In the genomic region with DNA sequence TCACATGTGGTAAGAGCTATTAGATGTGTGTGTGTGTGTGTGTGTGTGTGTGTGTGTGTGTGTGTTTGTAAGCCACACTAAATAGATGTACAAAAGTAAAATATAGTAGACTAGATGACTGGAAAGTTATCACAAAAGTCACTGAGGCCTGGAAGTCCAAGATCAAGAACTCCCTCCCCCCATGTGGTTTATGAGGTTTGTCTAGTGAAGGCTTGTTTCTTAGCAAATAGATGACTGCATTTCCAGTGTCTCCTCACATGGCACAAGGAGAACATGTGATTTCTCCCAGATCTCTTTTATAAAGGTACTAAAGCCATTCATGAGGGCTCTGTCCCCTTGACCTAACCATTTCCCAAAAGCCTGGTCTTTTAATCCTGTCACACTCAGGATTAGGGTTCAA, we compare ENCODE assay signal across 21 mouse cellular contexts.
"Had no signal": no experiment of that assay in that cellular context is flagged by ENCODE, and none has a peak within 500 bp of the region (broad histone marks: within the 10 kb centered on the region; RNA-seq: fewer than 3 reads in every experiment).

No protein-coding gene starts in this region.

- H3K9ac ChIP-seq: liver, embryonic 14.5 days; liver, postnatal 0 days; lung, embryonic 14.5 days; midbrain, embryonic 13.5 days; neural tube, embryonic 12.5 days; neural tube, embryonic 15.5 days; stomach, embryonic 15.5 days had no signal

- DNase-seq: kidney, adult 2 months; kidney, postnatal 25 days; layer of hippocampus, adult 9-11 months; liver, postnatal 0 days; lung, embryonic 14.5 days; right cerebral cortex, adult 18-20 months; right cerebral cortex, postnatal 25 days; spleen, adult 18-20 months; thymus, postnatal 25 days had no signal

- ATAC-seq: liver, postnatal 0 days; lung, postnatal 0 days; midbrain, embryonic 13.5 days; midbrain, embryonic 16.5 days had no signal

- H3K4me2 ChIP-seq: liver, embryonic 11.5 days; lung, embryonic 14.5 days; midbrain, embryonic 13.5 days; neural tube, embryonic 12.5 days; neural tube, embryonic 15.5 days; stomach, embryonic 15.5 days had no signal

- H3K27me3 ChIP-seq: megakaryocyte, embryonic 14.5 days; midbrain, embryonic 13.5 days; neural tube, embryonic 12.5 days; neural tube, embryonic 15.5 days; stomach, embryonic 15.5 days had no signal

- H3K9me3 ChIP-seq: midbrain, embryonic 10.5 days; midbrain, embryonic 13.5 days; neural tube, embryonic 12.5 days; neural tube, embryonic 15.5 days; stomach, embryonic 15.5 days had no signal

- H3K4me3 ChIP-seq: layer of hippocampus, adult 2 months; megakaryocyte, embryonic 14.5 days; midbrain, embryonic 10.5 days; midbrain, embryonic 13.5 days; neural tube, embryonic 12.5 days; neural tube, embryonic 15.5 days; stomach, embryonic 15.5 days had no signal

- H3K27ac ChIP-seq: kidney, postnatal 0 days; layer of hippocampus, adult 2 months; liver, embryonic 14.5 days; midbrain, embryonic 10.5 days; midbrain, embryonic 13.5 days; neural tube, embryonic 12.5 days; neural tube, embryonic 15.5 days; stomach, embryonic 15.5 days had no signal

- H3K36me3 ChIP-seq: midbrain, embryonic 10.5 days; midbrain, embryonic 13.5 days; neural tube, embryonic 12.5 days; neural tube, embryonic 15.5 days; stomach, embryonic 15.5 days had no signal

- H3K4me1 ChIP-seq: midbrain, embryonic 10.5 days; midbrain, embryonic 13.5 days; neural tube, embryonic 12.5 days; neural tube, embryonic 15.5 days; stomach, embryonic 15.5 days had no signal
